Mouse (Mus musculus): Measurements from ENCODE around the gene Aoc3.

GRCm38 (mm10) chr11:101324763-101325162, 5.6 kb upstream of the Aoc3 start, which contains the start of gene Aoc2:
- TF ChIP-seq CTCF (conservative IDR thresholded peaks at IDR 0.05; ENCODE audit: insufficient read depth, insufficient read length, low read depth, low read length) (no peak), POLR2A (IDR thresholded peaks at IDR 0.05; ENCODE audit: low read depth, low read length) (no peak)
